Mouse (Mus musculus): Measurements from ENCODE around the gene Zfp706.

The Zfp706 gene

GRCm38 (mm10) chr15:36979488-36980201 lies 27.9 kb downstream of the Zfp706 start:
- in situ Hi-C loops (cut with MboI, MseI), result no loop called here

- in situ Hi-C loops (cut with MboI, MseI), result no loop called here
Measured at GRCm38 (mm10) chr15:36979159-36979487, 28.4 kb downstream of the Zfp706 start.

- in situ Hi-C loops (cut with MboI, MseI), result no loop called here
Measured at GRCm38 (mm10) chr15:36977823-36978222, 29.8 kb downstream of the Zfp706 start.

DNA sequence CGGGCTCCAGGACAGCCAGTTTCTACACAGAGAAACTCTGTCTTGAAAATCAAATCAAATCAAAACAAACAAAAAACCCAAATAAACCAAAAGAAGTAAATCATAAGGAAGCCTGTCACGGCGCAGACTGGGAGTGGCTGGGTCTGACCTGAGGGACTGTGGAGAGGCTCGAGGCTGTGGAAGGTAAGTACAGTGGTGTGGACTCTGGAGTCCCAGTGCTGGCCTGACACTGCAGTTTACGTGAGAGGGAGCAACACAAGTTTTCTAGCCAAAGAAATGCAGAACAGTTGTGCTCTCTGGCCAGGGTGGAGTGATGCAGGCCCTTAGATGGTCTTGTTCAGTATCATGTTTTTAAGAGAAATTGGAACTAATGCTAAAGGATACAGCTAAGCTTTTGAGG lies 31.9 kb downstream of the Zfp706 start:
- in situ Hi-C loops (cut with MboI, MseI), result no loop called here

- in situ Hi-C loops (cut with MboI, MseI), result no loop called here
Measured at GRCm38 (mm10) chr15:36975256-36975620, 32.3 kb downstream of the Zfp706 start.

DNA sequence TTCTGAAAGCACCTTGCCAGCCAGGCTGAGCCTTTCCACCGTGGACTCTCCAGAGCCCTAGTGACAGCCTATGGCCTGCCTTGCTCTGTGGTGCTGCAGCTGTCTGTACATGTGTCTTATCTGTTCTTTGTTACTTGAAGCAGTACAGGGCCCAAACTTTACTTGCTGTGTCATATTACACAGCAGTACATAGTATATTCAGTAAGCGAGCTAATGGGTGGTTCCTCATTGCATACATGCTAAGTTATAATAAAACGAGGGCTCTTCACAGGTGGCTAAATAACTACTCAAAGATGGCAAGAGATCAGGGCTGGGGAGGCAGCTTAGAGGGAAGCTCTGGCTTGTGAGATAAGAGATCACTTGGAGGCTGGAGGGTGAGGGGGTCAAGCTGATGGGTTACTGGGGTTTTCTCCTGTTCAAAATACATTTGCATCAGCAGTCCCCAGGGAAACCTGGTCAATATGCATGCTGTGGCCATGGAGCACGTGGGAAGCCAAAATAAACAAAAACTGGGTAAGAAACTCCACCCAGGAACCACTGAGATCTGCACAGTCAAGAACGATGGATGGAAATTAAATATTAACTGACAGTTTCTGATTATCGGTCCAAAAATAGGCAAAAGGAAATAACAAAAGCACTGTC lies 32.8 kb downstream of the Zfp706 start:
- in situ Hi-C loops (cut with MboI, MseI), result no loop called here

DNA sequence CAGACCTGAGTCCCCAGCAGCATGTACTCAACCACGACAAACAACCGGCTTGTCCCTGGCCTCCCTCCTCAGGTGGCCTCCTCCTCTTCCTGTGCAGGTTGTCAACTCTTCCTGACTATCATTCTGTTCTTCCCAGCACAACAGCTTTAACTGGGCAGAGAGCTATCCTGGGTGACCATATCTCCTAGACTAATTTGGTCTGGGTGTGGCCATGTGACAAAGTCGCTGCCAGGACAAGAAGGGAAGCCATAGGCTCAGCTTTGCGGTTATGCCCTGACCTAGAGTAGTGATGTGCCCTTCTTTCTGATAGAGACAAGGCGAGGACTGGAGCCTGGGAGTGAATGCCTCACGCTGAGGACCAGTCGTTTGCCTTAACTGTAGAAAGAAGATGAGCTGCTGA lies 33.9 kb downstream of the Zfp706 start:
- in situ Hi-C loops (cut with MboI, MseI), result no loop called here

GRCm38 (mm10) chr15:36973290-36973689 lies 34.3 kb downstream of the Zfp706 start:
- in situ Hi-C loops (cut with MboI, MseI), result no loop called here

DNA sequence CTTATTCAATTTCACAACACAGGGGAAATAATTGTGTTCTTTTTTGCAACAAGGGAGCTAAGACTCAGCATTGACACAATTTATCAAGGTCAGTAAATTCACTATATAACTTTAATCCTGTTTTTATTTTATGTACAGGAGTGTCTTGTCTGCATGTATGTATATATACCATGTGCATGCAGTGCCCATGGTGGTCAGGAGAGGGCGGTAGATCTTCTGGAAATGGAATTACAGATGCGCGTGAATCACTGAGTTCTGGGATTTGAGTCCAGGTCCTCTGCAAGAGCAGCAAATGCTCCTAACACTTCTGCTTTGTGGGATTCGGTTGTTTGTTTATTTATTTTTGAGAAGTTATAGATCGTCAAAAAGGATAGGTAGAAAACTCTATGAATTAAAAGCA lies 37.8 kb downstream of the Zfp706 start:
- in situ Hi-C loops (cut with MboI, MseI), result loop anchor here (10.0 kb wide), 1 partner anchor 1485 kb away; no protein-coding TSS in a partner anchor

- in situ Hi-C loops (cut with MboI, MseI), result loop anchor here (10.0 kb wide), 1 partner anchor 1487 kb away; no protein-coding TSS in a partner anchor
Measured at GRCm38 (mm10) chr15:36968295-36968694, 39.3 kb downstream of the Zfp706 start.

- in situ Hi-C loops (cut with MboI, MseI), result loop anchor here (10.0 kb wide), 1 partner anchor 1487 kb away; no protein-coding TSS in a partner anchor
Measured at GRCm38 (mm10) chr15:36967381-36968211, 40.0 kb downstream of the Zfp706 start.

DNA sequence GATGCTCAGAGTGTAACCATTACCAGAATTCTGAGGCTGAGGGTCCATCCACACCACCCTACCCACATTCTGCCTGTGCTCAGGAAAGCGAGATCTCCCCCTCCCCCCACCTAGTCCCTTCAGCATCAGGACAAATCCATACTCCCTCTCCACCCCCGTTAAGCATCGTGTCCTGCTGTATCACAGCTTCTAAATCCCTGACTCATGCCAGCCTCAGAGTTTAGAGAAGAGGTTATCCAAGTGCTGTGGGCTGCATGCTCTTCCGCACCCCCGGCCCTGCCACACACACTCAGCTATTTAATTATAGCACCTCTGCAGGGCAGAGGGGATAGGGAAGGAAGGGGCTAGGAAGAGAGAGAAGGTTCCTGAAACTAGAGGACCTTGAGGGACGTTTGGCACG lies 40.6 kb downstream of the Zfp706 start:
- in situ Hi-C loops (cut with MboI, MseI), result loop anchor here (10.0 kb wide), 1 partner anchor 1488 kb away; no protein-coding TSS in a partner anchor

DNA sequence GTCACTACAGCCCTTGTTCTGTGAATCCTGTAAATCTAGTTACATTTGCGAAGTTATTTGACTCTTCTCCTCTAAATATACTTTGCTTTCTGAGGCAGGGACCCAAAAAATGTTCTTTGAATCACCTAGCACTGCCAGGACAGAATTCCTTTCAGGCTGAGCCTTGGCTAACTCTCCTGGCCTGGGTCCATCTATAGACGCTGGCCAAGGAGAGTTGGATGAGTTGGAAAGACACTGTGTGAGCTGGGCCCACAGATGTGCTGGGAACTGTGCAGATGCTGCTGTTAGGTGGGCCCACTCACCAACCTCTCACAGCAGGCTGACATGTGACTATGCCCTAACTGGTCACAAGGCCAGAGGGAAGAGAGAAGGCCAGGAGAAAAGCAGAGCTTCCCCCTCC lies 41.1 kb downstream of the Zfp706 start:
- in situ Hi-C loops (cut with MboI, MseI), result loop anchor here (10.0 kb wide), 1 partner anchor 1488 kb away; no protein-coding TSS in a partner anchor

- in situ Hi-C loops (cut with MboI, MseI), result loop anchor here (10.0 kb wide), 1 partner anchor 1489 kb away; no protein-coding TSS in a partner anchor
Measured at GRCm38 (mm10) chr15:36965743-36966142, 41.8 kb downstream of the Zfp706 start.

GRCm38 (mm10) chr15:36962931-36963330 lies 44.6 kb downstream of the Zfp706 start:
- in situ Hi-C loops (cut with MboI, MseI), result loop anchor here (10.0 kb wide), 1 partner anchor 1492 kb away; no protein-coding TSS in a partner anchor

DNA sequence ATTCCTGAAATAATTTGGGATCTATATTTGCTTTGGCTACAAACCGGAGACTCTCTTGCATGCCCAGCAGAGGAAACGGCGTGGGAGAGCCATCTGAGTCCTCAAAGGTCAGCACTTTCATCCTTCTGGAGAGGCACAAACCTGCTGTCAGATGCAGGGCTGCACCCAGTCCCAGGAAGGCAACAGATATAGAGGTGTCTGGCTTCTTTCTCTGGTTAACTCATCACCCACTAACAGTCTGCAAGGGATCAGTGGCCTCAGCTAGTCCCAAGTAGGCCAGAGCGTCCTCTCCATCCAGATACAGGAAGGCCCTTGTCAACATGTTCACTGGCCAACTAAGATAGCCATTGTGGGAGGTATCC lies 46.7 kb downstream of the Zfp706 start:
- in situ Hi-C loops (cut with MboI, MseI), result loop anchor here (10.0 kb wide), 1 partner anchor 1494 kb away; no protein-coding TSS in a partner anchor

DNA sequence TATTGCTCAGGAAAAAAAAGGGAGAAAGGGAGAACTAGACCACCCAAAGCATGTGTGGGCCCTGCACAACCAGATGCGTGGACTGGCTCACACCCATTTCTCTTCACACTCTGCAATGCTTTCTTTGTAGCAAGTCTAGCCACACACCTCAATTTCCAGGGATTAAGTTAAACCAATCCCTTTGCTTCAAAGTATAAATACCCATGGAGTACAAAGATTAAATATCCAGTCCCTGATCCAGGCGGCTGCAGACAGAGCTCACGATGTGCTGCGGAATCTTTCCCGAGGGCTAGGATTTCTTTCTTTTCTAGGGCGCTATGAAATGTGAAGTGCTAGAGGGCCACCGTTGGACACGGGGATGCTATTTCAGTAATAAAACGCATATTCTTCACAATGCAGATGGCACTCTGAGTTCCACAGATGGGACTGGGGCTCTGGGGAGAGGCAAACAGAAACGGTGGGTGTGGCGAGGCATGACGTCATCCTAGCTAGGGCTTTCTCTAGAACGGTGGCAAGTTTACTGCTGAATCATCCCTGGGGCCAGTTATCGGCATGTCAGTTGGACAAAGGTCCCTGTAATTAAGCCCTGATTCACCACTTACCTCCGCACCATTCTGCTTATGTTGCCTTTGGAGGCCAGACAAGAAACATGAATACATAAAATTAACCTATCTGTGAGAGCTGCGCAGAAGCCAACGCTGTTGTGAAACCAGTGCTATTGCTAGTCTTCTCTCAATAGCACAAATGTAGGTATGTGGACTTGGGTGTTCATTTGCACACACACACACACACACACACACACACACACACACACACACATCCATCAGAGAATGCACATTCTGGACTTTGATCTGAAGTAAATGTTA lies 47.3 kb downstream of the Zfp706 start:
- in situ Hi-C loops (cut with MboI, MseI), result loop anchor here (10.0 kb wide), 1 partner anchor 1495 kb away; no protein-coding TSS in a partner anchor

- in situ Hi-C loops (cut with MboI, MseI), result no loop called here
Measured at GRCm38 (mm10) chr15:36956221-36956620, 51.4 kb downstream of the Zfp706 start.

DNA sequence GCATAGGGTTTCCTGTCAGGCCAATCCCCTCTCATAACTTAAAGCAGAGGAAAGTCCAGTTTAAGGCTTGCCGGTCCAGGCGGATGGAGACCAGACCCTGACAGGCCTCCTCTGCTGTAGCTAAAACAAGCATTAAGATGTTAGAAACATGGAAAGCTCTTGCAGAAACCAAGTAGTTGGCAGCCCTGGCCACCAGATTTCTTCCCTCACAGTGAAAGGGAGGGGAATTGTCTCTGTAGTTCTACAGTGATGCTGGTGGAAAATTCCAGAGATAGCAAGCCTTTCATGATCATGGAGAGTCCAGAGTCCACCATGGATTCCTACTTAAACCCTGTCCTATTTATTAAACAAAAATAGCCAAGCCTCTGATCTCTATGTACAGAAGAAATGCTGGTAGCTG lies 57.3 kb downstream of the Zfp706 start:
- in situ Hi-C loops (cut with MboI, MseI), result no loop called here

DNA sequence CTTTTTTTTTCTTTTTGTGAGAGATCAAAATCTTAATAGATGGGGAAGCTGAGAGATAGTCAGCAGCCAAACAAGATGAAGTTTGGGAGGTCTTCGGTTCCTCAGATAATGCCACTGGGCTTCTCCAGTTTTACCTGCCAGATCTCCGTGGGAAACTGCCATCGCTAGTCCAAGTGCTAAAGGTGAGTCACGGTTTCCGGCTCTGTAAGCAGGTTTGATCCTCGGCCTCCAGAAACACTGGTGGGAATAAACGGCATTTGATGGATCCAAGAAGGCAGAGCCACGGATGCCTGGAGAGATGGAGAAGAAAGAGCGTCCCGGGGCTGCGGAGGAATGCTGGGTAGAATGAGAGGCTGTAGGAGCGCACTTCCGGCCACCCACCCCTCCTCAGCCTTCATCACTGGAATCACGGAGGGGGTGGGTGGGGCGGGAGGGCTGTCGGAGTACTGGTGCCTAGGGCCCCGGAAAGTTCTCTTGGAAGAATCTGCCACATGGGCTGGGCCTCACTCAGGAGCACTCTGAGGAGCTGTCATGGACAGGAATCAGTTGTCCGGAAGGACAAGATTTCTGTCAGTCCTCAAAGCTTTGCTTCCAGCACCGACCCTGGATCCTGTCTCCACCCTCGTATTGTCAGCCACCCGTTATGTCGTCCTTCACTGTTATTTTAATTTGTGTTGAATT lies 58.6 kb downstream of the Zfp706 start:
- in situ Hi-C loops (cut with MboI, MseI), result no loop called here
